Mouse (Mus musculus): ENCODE results near the gene Ndufaf1. TPM values are rescaled to one million over a fixed set of nuclear protein-coding genes. Genes with fewer than 3 reads are reported as not detected.

Ndufaf1 gene
- polyA plus RNA-seq, 1 experiment from 2014 or later = 54.5 TPM

Other genes with a start within 250 kb of the Ndufaf1 start
- gene Ino80, start 185.1 kb downstream of the Ndufaf1 start, polyA plus RNA-seq (2014; fragmentation: Nextera tagmentation; extraction: Ambion mirVana) = 3.7 TPM in 2 replicates
- 0.27 and 0.45 TPM in 2 replicates for gene Exd1, start 115.2 kb downstream of the Ndufaf1 start, polyA plus RNA-seq (2014; fragmentation: Nextera tagmentation; extraction: Ambion mirVana)
- gene Chp1, start 115.1 kb downstream of the Ndufaf1 start, polyA plus RNA-seq (2014; fragmentation: Nextera tagmentation; extraction: Ambion mirVana) = 46.5 and 48.9 TPM in 2 replicates
- 56.4 and 57.3 TPM in 2 replicates for gene Nusap1, start 44.5 kb downstream of the Ndufaf1 start, polyA plus RNA-seq (2014; fragmentation: Nextera tagmentation; extraction: Ambion mirVana)
- gene Oip5, start 44.4 kb downstream of the Ndufaf1 start, polyA plus RNA-seq (2014; fragmentation: Nextera tagmentation; extraction: Ambion mirVana) = 22.9 and 25.5 TPM in 2 replicates
- gene Rtf1, start 12.2 kb upstream of the Ndufaf1 start, polyA plus RNA-seq (2014; fragmentation: Nextera tagmentation; extraction: Ambion mirVana) = 20.3 and 24.0 TPM in 2 replicates
- gene Itpka, start 79.5 kb upstream of the Ndufaf1 start, polyA plus RNA-seq (2014; fragmentation: Nextera tagmentation; extraction: Ambion mirVana) = 1.9 and 2.2 TPM in 2 replicates
- gene Ltk, start 97.6 kb upstream of the Ndufaf1 start, polyA plus RNA-seq (2014; fragmentation: Nextera tagmentation; extraction: Ambion mirVana) = 0.07 TPM in 1 of 2 replicates, not detected in the other
- gene Rpap1, start 124.7 kb upstream of the Ndufaf1 start, polyA plus RNA-seq (2014; fragmentation: Nextera tagmentation; extraction: Ambion mirVana) = 16.2 and 17.4 TPM in 2 replicates
- gene Tyro3, start 134.9 kb upstream of the Ndufaf1 start, polyA plus RNA-seq (2014; fragmentation: Nextera tagmentation; extraction: Ambion mirVana) = 7.3 and 8.4 TPM in 2 replicates
- gene Mga, start 234.4 kb upstream of the Ndufaf1 start, polyA plus RNA-seq (2014; fragmentation: Nextera tagmentation; extraction: Ambion mirVana) = 20.2 and 30.1 TPM in 2 replicates